Mouse (Mus musculus): Measurements from ENCODE around the gene Olfr703.

Gene Olfr703

DNA sequence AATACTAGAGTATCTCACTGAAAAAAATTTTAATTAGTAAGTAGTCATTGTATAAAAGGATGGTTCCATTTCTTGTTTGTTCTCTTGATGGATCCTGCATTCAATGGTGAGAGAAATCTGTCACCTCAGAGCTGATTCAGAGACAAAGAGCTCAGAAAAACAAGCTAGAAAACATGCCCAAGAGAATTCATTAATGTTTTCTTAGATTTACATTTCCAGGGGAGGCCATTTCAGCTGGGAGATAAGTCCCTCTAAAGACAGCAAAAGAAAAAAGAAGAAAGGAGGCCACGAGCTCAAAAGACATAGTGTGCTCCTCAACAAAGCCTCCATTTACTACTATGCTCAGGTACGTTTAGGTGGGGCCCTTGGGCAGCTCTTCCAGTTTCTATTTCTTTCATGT is at the start of gene Olfr703:
TSS of gene Olfr703 (plus strand) at position 301 of the 400 bp plus-strand sequence.
- no peak for DNase-seq (ENCODE audit: low spot score in 2 of 2)

DNA sequence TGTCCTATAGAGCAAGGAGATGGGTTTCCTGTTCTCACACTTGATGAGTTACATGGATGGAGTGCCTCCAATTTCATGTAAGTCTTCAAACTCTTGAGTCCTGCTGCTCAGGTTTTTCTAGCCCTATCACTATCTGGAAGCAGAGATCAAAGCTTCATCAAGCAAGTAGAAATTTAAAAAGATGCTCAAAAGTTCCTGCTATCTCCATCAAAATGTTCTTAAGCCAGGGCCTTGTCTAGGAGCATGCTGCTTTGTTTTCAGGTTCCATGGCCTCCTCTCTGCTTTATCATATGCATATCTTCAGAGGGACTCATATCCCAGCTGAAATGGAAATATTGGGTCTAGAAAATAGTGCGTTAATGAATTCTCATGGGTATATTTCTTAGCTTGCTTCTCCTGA is 34.4 kb upstream of the Olfr703 start, which contains the start of gene Olfr700:
TSS of gene Olfr700 (minus strand) at position 101 of the 400 bp plus-strand sequence.
- no peak for DNase-seq (ENCODE audit: low spot score in 2 of 2)

DNA sequence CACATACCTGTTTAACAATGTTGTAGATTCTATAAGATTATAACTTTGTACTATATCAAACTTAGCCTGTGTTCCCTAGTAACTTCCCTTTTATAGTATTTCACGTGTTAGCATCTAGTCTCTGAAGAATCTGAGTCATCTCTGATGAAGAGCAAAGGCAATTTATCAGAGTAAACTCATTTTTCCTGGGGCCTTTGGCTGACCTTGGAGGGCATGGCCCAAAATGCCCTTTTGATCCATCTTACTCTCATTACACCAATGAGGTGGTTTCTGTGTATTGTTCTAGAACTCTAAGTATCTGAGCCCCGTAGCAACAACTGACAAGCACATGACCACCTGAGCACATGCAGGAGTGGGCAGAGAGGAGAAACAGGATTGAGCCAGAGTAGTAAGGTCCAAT is 29.3 kb upstream of the Olfr703 start, which contains the start of gene Olfr701:
TSS of gene Olfr701 (plus strand) at position 301 of the 400 bp plus-strand sequence.
- DNase-seq (ENCODE audit: low spot score in 2 of 2), result no peak

DNA sequence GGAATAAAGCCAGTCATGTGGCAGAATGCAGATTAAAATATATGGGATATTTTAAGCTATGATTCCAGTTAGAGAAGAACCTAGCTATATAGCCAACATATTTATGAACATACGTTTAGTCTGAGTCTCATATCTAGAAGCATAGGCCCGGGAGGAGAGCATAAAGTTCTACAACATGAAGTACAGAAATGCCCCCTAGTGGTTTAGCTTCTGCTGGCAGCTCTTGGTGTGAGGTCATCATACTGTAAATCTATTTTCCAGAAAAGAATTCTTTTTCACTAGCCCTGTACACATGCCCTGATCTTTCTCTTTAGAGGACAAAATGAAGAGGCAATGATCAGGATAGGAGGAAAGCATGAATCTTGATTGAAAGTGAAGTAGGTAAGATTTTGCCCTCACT is 27.4 kb upstream of the Olfr703 start:
- DNase-seq (ENCODE audit: low spot score in 2 of 2), result no peak

DNA sequence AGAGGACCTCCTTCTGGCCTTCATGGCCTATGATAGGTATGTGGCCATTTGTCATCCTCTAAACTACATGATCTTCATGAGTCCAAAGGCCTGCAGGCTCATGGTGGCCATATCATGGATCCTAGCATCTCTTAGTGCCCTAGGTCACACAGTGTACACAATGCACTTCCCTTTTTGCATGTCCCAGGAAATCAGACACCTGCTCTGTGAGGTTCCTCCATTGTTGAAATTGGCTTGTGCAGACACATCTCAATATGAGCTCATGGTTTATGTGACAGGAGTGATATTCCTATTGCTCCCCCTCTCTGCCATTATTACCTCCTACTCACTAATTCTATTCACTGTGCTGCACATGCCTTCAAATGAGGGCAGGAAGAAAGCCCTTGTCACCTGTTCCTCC is 24.7 kb upstream of the Olfr703 start:
- no peak for DNase-seq (ENCODE audit: low spot score in 2 of 2)

DNA sequence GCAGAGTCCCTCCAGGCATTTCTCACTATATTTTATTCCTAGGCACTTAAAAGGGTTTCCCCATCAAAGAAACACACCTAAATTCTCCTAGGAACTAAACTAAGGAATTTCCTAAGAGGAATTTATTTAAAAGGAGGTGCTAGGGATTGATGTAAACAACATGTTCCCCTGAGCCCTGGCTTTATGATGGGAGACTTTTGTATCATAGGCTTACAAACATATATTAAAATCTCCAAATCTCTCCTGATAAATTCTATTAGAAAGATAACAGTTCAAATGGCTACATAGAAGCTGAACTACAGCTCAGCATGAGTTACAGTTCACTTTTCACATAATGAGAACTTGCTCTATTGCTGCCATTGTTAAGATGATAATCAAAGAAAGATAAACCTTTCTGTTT is 9.4 kb upstream of the Olfr703 start, which contains the start of gene Olfr702:
TSS of gene Olfr702 (minus strand) at position 101 of the 400 bp plus-strand sequence.
- no peak for DNase-seq (ENCODE audit: low spot score in 2 of 2)

DNA sequence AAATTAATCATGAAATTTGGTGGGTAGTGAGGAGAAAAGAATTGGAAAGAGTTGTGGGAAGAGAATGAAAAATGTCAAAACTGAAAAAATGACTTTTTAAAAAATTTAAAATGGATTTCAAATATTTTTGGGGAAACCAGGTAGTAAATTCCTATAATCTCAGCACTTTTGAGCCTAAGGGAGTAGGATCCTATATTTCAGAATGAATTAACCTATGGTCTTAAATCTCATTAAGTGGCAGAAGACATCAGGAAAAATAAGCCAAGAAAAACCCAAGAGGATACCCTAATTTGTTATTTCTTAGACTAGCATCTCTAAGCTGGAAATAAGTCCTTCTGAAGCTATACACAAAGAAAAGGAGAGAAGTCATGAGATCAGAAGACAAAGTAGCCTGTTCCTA is 19.7 kb downstream of the Olfr703 start, which contains the start of gene Olfr704:
TSS of gene Olfr704 (plus strand) at position 301 of the 400 bp plus-strand sequence.
- DNase-seq (ENCODE audit: low spot score in 2 of 2), result no peak

DNA sequence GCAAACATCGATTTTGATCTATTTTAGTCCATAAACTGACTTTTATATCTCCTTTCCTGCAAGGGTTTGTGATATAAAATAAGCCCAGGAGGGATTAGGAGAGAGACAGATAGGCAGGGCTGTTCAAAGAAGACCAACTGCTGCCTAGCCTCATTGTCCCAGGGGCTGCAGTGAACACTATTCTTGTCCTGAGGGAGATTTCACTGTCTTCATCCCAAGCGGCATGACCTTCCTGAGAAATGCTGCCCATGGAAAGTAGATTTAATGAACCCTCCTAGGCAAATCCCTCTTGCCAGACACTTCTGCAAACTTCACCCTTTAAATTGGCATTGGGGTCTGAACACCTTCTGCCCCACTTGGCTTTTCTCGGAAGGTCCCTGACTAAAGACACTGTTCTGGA is 33.6 kb downstream of the Olfr703 start, which contains the start of gene Olfr705:
TSS of gene Olfr705 (minus strand) at position 101 of the 400 bp plus-strand sequence.
- DNase-seq (ENCODE audit: low spot score in 2 of 2), result no peak

DNA sequence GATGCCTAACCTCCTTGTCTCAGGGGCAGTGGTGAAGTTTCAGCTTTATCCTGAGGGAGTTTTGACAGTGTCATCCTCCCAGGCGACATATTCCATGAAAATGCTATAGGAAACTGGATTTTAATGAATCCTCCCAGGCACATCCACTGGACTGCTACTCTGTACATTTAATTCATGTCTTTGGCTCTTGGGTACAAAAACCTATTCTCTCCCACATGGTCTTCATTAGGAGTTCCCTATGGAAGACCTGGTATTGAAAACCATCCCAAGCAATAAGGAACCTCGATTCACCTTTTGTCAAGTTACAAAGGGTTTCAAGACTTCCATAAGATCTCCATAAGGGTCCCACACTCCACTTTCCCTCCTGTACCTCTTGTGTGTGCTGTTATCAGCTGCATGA is 44.9 kb downstream of the Olfr703 start, which contains the start of gene Olfr706:
TSS of gene Olfr706 (minus strand) at position 101 of the 400 bp plus-strand sequence.
- no peak for DNase-seq (ENCODE audit: low spot score in 2 of 2)

All from urinary bladder, postnatal 36 days (tissue).